Mouse (Mus musculus) urinary bladder, adult 2 months (tissue): ENCODE results near the gene Olfr195. TPM values are rescaled to one million over a fixed set of nuclear protein-coding genes. Genes with fewer than 3 reads are reported as not detected.
"Not testable (repeated sequence)": the region's sequence is repeated elsewhere in the genome, so short reads cannot be mapped to it uniquely, and the experiment has no call there.

Experiments
- DNase-seq: peaks from one replicate; pipeline ENCODE4 v3.0.0; 2022; ENCODE audit warnings: low spot score
- polyA plus RNA-seq: library from polyadenylated mRNA; depleted of rRNA; stranded (reverse); fragments of >200 nt; gene quantifications from 2 replicates; pipeline ENCODE4 v1.2.3, GENCODE M21; 2012; rRNA removed

Olfr195 gene
- polyA plus RNA-seq = 0.03 TPM in 1 of 2 replicates, not detected in the other

DNA sequence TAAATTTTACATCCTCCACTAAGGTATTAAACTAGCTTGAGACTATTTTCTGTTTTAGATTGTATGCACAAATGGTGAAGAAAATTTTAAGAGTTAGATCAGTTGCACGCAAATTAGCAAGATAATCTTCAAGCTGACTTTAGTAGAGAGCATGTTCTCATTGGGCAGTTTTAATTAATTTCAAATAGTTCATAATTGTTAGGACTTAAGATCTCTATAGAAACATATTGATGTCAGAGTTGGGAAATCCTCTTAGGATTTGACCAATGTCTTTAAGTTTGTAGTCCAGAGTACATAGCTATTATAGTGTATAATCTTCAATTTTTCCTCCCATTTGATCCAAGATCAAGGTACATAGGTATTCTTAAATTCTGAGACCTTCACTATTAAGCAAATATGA, at the start of gene Olfr195:
Gene Olfr195, plus strand, starts transcription at position 301 of the 400 bp plus-strand sequence.
- no peak for DNase-seq

DNA sequence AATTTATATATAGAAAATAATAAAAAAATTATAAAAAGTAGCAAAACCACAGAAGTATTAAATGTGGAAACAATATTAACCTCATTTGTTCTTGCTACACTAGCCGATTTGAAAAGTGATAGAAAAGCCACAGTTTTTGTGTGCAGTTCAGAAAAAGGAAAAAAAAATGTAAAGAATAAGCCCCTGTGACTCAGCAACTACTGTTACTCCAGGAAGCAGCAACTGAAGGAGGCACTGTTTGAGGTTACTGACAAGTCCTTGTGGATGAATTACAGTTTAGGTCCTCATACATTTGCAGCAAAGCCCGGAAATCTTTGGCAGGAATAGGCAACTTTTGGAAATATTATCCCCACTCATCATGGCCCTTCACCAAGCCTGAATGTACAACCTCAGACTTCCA, 41.5 kb upstream of the Olfr195 start:
- no peak for DNase-seq

DNA sequence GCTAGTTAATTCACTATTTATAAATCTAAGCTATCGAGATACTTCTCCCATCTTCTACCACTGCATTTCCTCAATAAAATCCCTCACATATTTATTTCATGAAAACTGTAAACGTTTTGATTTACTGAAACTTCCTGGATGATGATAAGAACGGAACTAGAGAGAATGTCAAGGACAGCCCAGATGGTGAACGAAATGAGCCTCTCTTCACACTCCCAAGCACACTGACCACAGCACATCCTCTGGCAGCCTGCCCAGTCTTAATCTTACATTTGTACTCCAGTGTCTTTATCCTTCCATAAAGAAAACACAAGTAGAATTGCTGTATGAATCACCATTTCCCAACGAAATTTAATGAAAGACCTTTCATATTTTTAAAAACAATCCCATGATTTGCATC, 38.3 kb upstream of the Olfr195 start:
- DNase-seq = not testable (repeated sequence)

DNA sequence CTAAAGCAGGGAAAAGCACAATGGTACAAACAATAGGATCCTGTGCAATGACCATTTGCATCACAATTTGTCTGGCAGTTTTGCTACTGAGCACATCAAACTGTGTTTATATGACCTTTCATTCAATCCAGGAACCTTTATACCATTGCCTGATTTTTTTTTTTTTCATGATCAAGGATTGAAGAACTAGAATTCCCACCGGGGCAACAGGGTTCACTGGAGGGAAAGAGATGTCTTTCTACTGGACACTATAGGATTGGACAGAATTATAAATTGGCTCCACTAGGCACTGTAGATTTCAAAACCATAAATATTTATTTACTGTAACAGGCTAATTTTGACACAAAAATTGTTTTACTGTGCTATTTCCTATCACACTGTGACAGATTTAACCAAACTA, 35.1 kb upstream of the Olfr195 start, which contains the start of gene Olfr193:
Gene Olfr193, minus strand, starts transcription at position 101 of the 400 bp plus-strand sequence.
- no peak for DNase-seq

DNA sequence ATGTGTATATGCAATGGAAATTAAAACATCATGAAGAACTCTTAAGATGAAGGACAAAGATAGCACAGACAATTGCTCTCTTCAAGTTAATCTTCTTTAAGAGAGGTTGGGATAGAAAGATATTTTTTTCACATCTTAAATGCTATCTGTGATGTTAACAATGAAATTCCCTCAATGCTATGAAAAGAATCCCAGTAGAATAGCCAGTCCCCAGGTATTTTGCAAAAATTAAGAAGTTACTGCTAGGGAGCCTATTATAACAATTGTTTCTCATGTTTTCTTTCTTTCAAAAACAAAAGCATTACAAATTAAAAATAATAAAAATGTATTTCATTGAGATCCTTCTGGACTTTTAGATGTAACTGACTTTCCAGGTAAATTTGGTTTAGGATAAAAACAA, 25.9 kb upstream of the Olfr195 start, which contains the start of gene Olfr194:
Gene Olfr194, minus strand, starts transcription at position 101 of the 400 bp plus-strand sequence.
- no peak for DNase-seq

DNA sequence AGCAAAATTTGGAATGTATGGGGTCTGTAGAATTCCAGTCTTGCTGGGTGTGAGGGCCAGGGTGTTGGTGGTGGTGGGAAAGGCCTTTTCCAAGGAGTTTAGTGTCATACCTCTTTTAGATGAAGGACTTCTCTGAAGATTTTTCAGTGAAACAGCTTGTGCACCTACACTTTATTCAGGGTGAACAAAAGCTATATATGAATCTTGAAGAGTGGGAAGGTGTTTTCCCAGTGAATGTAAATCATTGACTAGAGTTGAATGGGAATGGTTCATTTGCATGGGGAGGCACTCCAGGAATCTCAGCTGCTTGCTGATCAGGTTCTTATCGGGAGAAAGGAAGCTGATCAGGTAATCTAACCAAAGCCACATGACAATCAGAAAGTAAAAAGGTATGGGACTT, 16.1 kb upstream of the Olfr195 start:
- no peak for DNase-seq

DNA sequence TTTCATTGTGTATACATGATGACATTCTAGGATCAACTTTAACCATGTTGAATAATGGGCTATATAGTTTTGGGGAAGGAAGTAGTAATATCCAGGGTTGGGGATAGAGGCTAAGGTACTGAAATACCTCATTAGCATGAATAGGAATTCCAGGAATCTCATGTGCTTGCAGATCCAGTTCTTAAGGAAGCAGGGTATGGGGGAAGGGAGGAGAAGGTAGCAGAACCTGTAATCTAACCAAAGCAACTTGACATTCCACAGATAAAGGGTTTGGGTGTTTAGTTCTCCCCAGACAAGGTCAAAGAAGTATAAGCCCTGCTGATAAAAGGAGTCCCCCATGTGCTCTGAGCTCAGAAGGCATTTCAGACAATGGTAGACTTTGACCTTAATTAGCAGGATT, 5.7 kb upstream of the Olfr195 start:
- no peak for DNase-seq

DNA sequence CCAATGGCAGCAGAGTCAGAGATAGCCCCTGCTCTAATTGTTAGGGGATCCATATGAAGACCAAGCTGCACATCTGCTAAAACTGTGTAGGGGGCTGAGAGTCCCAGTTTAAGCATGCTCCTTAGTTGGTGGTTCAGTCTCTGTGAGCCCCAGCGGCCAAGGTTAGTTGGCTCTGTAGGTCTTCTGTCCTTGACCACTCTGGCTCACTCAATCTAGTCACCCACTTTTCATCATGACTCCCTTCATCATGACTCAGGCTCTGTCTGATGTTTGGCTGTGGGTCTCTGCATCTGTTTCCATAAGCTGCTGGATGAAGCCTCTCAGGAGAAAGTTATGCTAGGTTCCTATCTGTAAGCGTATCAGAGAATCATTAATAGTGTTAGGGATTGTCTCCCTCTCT, 5.2 kb downstream of the Olfr195 start:
- DNase-seq = no peak

DNA sequence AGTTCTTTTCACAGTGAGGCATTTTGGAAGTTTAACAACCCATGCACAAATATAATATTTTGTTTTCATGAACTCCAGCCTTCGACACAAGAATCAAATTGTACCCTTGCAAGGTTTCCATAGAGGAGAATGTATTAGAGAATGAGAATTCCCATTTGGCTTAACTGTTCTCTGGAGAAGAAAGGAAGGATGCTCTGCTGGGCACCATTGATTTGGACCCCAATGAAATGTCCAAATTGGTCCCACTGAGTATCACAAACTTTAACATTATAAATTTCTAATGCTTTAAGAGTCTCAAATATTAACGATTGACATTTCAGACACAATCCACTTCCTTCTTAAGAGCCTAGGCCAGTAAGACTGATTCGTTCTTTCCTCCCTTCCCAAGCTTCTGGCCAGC, 23.5 kb downstream of the Olfr195 start, which contains the start of gene Olfr196:
Gene Olfr196, minus strand, starts transcription at position 101 of the 400 bp plus-strand sequence.
- no peak for DNase-seq

Other genes starting within 250 kb of the Olfr195 start
- gene Olfr181, start 218.3 kb upstream of the Olfr195 start, polyA plus RNA-seq = not detected in 2 replicates
- gene Olfr180, start 217.7 kb upstream of the Olfr195 start, polyA plus RNA-seq = not detected in 2 replicates
- gene Olfr183, start 151.7 kb upstream of the Olfr195 start, polyA plus RNA-seq = not detected in 2 replicates
- not detected in 2 replicates for gene Olfr186, start 116.8 kb upstream of the Olfr195 start, polyA plus RNA-seq
- gene Olfr187, start 107.3 kb upstream of the Olfr195 start, polyA plus RNA-seq = not detected in 2 replicates
- gene Olfr190, start 69.0 kb upstream of the Olfr195 start, polyA plus RNA-seq = not detected in 2 replicates
- gene Olfr191, start 57.2 kb upstream of the Olfr195 start, polyA plus RNA-seq = not detected in 2 replicates
- not detected in 2 replicates for gene Olfr193, start 35.2 kb upstream of the Olfr195 start, polyA plus RNA-seq
- not detected in 2 replicates for gene Olfr194, start 26.0 kb upstream of the Olfr195 start, polyA plus RNA-seq
- gene Olfr196, start 23.4 kb downstream of the Olfr195 start, polyA plus RNA-seq = not detected in 2 replicates
- gene Olfr198, start 56.5 kb downstream of the Olfr195 start, polyA plus RNA-seq = not detected in 2 replicates
- gene Olfr199, start 72.7 kb downstream of the Olfr195 start, polyA plus RNA-seq = not detected in 2 replicates
- gene Olfr201, start 125.6 kb downstream of the Olfr195 start, polyA plus RNA-seq = not detected in 2 replicates
- gene Olfr202, start 139.7 kb downstream of the Olfr195 start, polyA plus RNA-seq = not detected in 2 replicates
- not detected in 2 replicates for gene Olfr203, start 151.8 kb downstream of the Olfr195 start, polyA plus RNA-seq
- gene Olfr204, start 171.2 kb downstream of the Olfr195 start, polyA plus RNA-seq = not detected in 2 replicates
- gene Olfr205, start 184.1 kb downstream of the Olfr195 start, polyA plus RNA-seq = not detected in 2 replicates
- not detected in 2 replicates for gene Olfr206, start 202.2 kb downstream of the Olfr195 start, polyA plus RNA-seq
- not detected in 2 replicates for gene Olfr209, start 216.9 kb downstream of the Olfr195 start, polyA plus RNA-seq